Mouse (Mus musculus) ES-Bruce4 (cell line): ENCODE measurements around the gene Gba.

ENCODE experiments used
- CTCF ChIP-seq: IDR thresholded peaks from one replicate; pipeline ENCODE4 v1.8.1; 2011; ENCODE audit warnings: low read depth, low read length
- POLR2A ChIP-seq: IDR thresholded peaks from one replicate; pipeline ENCODE4 v1.8.1; 2011; ENCODE audit warnings: low read length; ENCODE audit not compliant: insufficient read depth

DNA sequence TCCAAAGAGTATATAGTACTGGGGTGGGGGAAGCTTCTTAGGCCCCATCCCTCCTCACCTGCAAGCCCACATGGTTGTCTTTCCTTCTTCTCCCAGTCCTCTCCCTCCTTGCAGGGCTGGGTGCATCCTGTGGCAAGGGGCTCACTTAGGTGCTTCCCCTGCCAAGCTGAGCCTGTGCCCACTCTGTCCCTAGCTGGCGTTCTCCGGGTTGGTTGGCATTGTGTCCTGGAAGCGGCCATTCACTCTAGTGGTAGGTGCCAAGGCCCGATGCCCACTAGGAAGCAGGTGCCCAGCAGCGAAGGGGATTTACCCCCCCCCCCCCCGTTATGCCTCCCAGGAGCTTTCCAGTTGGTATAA, 18.8 kb upstream of the Gba start:
- TF ChIP-seq POLR2A (no peak), CTCF (no peak)
